Mouse (Mus musculus) olfactory bulb, adult 2 months (tissue): ENCODE results near the gene Dffb. TPM values are rescaled to one million over a fixed set of nuclear protein-coding genes. Genes with fewer than 3 reads are reported as not detected.

ENCODE experiments used
- H3K27ac ChIP-seq: fragments of 200-500 bp; 2 replicates; pipeline ENCODE4 v1.5.1; 2012; ENCODE audit warnings: low read depth, low read length; ENCODE audit not compliant: insufficient read depth
- H3K4me1 ChIP-seq: fragments of 200-500 bp; 2 replicates; pipeline ENCODE4 v1.6.1; 2012; ENCODE audit warnings: low read length; ENCODE audit not compliant: control insufficient read depth, insufficient read depth
- H3K4me3 ChIP-seq: fragments of 200-500 bp; 2 replicates; pipeline ENCODE4 v1.5.1; 2012; ENCODE audit warnings: mild to moderate bottlenecking, low read depth, low read length, moderate library complexity; ENCODE audit not compliant: insufficient read depth
- CTCF ChIP-seq: fragments of 200-500 bp; IDR thresholded peaks from 2 replicates; pipeline ENCODE4 v1.5.1; 2012; ENCODE audit warnings: low read depth, mild to moderate bottlenecking, low read length, moderate library complexity; ENCODE audit not compliant: insufficient read depth
- POLR2A ChIP-seq: fragments of 200-500 bp; IDR thresholded peaks from 2 replicates; pipeline ENCODE4 v1.6.1; 2012; ENCODE audit warnings: mild to moderate bottlenecking, low read depth, low read length, moderate library complexity; ENCODE audit not compliant: insufficient read depth
- WGBS: fragments of 180-500 bp; shearing (Covaris S2); methylation state at CpG from one replicate; pipeline ENCODE4 v1.1.7; 2018; 5-methylcytosine and 5-hydroxymethylcytosine counted together
- polyA plus RNA-seq: library from polyadenylated mRNA; stranded (reverse); fragments of >200 nt; gene quantifications from 2 replicates; pipeline ENCODE4 v1.2.4, GENCODE M21; 2012; ENCODE audit warnings: low replicate concordance; ENCODE audit not compliant: missing spikeins, insufficient read depth, insufficient read length

Dffb gene
- polyA plus RNA-seq = not detected in 2 replicates

DNA sequence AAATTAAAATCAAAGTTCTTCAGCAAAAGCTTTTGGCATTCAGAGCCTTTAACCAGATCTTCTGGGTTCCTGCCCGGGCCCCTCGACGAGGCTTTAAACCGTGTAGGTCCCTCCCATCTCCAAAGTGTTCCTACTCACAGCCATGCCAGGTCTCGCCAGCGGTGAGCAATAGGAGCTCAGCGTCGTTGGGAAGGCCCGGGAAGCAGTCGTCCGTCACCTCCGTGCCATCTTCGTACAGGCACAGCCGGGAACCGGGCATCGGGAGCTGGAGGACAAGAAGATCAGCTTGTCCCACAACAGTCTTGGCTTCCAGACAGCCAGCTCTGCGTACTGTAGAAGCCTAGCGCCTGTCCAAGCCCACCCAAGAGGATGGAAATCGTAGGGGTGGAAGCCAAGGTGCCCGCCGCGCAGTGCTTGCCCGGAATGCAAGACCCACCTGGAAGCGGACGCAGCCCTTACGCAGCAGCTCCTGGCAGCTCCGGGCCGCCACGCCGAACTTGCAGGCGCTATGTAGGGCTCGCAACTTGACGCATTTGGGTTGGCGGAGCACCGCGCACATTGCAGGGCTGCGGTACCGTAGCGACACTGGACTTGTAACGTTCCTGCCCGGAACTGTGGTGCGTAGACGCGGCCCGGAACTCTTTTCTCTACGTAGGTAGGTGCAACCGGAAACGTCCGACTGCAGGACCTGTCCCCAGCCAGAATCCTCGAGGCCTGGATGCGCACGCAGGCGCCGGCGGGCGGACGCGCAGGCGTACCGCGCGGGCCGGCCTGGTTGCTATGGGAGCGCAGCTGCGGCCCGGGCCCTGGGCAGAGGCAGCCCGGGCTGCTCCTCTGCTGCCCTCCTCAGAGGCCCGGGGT lies at the start of gene Dffb, which contains the start of gene Cep104:
Dffb (minus strand) TSS at position 696 of the 861 bp plus-strand sequence.
Cep104 (plus strand) TSS at position 764 of the 861 bp plus-strand sequence.
- WGBS = under 1% methylated on average over 68 of the region's 68 CpGs
- TF ChIP-seq POLR2A (peak; percentile 57), CTCF (no peak)
- peak within 1 kb of the TSS; percentile 69 for H3K4me3 ChIP-seq
- peaks cover 18% of the 10 kb centered on the region for H3K4me1 ChIP-seq
- H3K27ac ChIP-seq = peak within 1 kb of the TSS; percentile 43

DNA sequence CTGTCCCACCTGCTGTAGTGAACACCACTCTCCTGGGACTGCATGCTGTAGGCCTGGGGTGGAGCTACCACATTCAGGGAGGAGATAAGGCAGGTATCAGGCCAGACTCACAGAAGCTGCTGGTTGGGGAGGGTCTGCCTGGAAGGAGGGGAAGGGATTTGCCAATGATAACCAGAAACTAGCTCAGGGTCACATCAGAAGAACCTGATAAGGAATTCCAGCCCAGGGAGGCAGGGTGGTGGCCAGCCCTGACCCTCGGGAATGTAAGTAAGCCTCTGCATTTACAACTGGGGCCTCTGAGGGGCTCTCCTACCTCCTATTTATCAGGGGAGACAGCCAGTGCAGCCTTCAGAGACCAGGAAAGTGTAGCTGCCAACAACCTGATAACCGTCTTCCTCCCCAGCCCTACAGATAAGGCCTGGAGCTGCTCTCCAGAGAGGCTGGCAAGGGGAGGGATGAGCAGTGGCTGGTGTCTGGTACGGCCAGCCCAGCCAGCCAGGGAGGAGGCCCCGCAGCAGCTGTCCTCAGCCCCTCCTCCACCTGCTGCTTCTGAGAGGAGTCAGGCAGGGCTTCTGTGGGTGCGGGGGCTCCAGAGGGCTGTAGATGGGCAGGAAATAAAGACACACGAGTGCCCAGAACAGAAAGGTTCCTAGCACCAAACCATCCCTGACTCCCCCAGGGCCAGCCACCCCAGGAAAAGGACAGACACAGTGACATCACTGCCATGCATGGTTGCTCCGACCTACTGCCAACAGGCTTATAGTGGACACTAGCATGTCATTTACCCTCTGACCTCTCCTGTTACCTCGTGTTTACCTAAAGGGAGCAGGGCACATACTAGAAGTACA lies 49.1 kb upstream of the Dffb start:
- no peak overlapping the region for H3K27ac ChIP-seq
- H3K4me3 ChIP-seq = no peak overlapping the region
- peaks cover 23% of the 10 kb centered on the region for H3K4me1 ChIP-seq
- TF ChIP-seq POLR2A = no peak
- no peak for TF ChIP-seq CTCF
- 40% methylated on average over 8 of the region's 8 CpGs for WGBS

DNA sequence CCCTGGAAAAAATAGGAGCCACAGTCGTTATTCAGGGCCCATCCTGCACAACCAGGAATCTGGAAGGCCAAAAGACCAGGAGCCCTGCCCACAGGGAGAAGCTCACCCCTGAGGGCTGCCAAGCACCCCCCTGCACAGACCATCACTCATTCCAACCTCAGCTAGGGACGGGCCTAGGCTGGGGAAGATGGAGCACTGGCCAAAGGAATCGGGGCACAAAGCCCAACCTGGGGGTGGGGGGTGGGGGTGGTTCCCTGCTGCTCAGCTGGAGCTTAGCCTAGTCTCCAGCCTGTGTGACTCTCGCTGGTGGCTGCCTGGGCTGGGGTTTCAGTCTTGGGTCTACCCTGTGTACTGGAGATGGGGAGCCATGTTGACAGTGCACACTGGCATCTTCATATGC lies 47.9 kb upstream of the Dffb start:
- no peak overlapping the region for H3K4me3 ChIP-seq
- 18% methylated on average over 4 of the region's 4 CpGs for WGBS
- no peak for TF ChIP-seq CTCF
- TF ChIP-seq POLR2A = no peak
- H3K27ac ChIP-seq = no peak overlapping the region
- H3K4me1 ChIP-seq = peaks cover 23% of the 10 kb centered on the region

DNA sequence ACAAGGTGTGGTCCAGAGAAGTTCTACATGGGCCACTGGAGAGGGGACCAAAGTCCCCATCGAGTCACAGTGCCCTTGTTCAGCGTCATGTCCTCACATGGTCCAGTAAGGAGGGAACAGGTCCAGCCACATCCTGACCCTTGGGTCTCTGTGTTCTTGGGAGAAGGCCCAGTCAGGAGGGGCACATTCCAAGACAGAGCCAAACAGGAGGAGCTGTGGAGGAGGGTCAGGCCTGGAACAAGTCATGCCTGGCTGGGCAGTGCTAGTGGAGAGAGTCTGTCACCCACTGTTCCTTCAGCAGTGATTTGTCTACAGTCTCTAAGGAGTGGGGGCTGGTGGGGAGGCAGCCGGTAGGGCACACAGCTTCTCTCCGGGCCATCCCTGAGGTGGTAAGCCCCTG lies 47.5 kb upstream of the Dffb start:
- TF ChIP-seq CTCF (no peak), POLR2A (no peak)
- 53% methylated on average over 4 of the region's 4 CpGs for WGBS
- Histone ChIP-seq H3K4me3 (no peak overlapping the region), H3K4me1 (peaks cover 23% of the 10 kb centered on the region), H3K27ac (no peak overlapping the region)

DNA sequence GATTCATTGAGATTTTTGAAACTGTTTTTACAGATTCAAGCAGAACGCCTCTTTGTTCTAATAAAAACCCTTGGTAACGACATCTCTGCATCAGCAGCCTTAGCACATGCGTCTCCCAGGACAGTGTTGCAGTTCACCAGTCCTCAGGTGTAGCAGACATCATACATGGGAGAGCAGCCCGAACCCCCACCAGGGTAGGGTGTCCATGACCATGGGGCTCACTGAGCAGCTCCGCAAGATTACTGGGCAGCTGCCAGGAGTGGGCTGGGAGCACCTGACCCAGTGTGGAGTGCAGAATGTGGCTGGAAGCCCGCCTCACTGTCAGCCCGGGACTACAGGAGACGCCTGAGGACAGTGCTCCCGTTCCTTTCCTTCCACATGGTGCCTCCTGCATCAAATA lies 46.5 kb upstream of the Dffb start:
- WGBS = 80% methylated on average over 9 of the region's 9 CpGs
- Histone ChIP-seq H3K4me3 (no peak overlapping the region), H3K4me1 (peaks cover 23% of the 10 kb centered on the region), H3K27ac (no peak overlapping the region)
- no peak for TF ChIP-seq POLR2A
- TF ChIP-seq CTCF = no peak

DNA sequence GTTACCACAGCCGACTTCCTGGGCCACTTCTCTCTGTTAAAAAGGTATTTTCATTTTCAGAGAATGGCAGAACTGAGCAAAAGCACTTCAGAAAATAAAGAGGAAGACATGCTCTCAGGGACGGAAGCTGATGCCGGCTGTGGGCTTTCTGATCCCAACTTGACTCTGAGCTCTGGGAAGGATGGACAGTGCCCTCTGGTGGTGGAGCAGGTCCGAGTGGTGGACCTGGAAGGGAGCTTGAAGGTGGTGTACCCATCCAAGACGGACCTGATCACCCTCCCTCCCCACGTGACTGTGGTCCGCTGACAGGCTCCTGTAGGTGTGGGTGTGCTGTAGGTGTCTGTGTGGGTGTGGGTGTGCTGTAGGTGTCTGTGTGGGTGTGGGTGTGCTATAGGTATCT lies 44.6 kb upstream of the Dffb start:
- Histone ChIP-seq H3K27ac (no peak overlapping the region), H3K4me3 (no peak overlapping the region), H3K4me1 (peaks cover 16% of the 10 kb centered on the region)
- 57% methylated on average over 7 of the region's 7 CpGs for WGBS
- no peak for TF ChIP-seq POLR2A
- peak; percentile 58; the same call in 1 of the 2 replicates for TF ChIP-seq CTCF

DNA sequence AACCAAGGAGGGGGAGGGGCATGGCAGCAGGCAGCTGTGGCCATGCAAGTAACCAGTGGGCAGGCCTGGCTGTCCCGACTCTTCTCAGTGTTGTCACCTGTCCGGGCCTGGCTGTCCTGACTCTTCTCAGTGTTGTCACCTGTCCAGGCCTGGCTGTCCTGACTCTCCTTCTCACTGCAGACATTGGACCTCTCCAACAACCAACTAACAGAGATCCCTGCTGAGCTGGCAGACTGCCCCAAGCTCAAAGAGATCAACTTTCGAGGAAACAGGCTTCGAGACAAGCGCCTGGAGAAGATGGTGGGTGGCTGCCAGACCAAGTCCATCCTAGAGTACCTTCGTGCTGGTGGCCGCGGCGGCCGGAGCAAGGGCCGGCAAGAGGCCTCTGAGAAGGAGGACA lies 40.5 kb upstream of the Dffb start:
- H3K4me1 ChIP-seq = peaks cover 23% of the 10 kb centered on the region
- 67% methylated on average over 11 of the region's 11 CpGs for WGBS
- TF ChIP-seq POLR2A (no peak), CTCF (no peak)
- no peak overlapping the region for H3K27ac ChIP-seq
- H3K4me3 ChIP-seq = no peak overlapping the region

DNA sequence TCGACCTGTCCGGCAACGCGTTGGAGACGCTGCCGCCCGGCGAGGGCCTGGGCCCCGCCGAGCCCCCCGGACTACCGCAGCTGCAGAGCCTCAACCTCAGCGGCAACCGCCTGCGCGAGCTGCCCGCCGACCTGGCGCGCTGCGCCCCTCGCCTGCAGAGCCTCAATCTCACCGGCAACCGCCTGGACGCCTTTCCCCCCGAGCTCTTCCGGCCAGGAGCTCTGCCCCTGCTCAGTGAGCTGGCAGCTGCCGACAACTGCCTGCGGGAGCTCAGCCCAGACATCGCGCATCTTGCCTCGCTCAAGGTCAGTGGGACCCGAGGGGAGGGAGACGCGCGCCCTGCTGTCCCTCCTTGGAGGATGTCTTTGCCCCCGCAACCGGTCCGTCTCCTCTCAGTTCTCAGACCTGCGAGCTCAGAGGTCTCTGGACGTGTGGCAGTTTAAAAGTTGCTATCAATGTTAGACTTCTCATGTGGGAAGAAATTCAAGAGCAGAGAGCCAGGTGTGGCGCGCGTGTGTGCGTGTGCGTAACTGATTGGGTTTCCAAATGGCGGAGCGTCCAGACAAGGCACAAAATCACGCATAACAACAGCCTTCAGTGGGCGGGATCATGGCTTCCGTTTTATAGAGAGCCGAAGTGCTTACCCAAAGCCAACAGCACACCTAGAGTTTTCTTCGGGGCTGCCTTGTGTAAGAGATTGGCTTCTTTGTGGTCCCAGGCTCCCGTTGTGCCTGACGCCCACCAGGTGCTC lies 37.4 kb upstream of the Dffb start:
- peak overlapping the region; percentile 77 for H3K4me3 ChIP-seq
- no peak for TF ChIP-seq POLR2A
- TF ChIP-seq CTCF = no peak
- WGBS = under 1% methylated on average over 55 of the region's 55 CpGs
- peaks cover 31% of the 10 kb centered on the region for H3K4me1 ChIP-seq
- H3K27ac ChIP-seq = no peak overlapping the region

DNA sequence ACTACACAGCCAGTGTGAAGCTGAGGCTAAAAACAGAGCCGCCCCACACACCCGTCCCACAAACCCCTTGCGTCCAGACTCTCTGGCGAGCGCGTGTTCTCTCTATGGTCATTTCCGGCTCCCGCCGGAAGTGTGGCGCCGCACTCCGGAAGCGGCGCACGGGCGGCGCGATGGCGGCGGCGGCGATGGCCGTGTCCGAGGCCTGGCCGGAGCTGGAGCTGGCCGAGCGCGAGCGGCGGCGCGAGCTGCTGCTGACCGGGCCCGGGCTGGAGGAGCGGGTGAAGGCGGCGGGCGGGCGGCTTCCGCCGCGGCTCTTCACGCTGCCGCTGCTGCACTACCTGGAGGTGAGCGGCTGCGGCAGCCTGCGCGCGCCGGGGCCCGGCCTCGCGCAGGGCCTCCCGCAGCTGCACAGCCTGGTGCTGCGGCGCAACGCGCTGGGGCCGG lies 36.7 kb upstream of the Dffb start, which contains the start of gene Lrrc47:
Lrrc47 (plus strand) TSS at position 86 of the 444 bp plus-strand sequence.
- peak; percentile 70 for TF ChIP-seq POLR2A
- TF ChIP-seq CTCF = no peak
- peak within 1 kb of the TSS; percentile 77 for H3K4me3 ChIP-seq

More for the DNA sequence above, 36.7 kb upstream of the Dffb start, which contains the start of gene Lrrc47:
- WGBS = 1% methylated on average over 59 of the region's 59 CpGs
- Histone ChIP-seq H3K27ac (0 out of 2 replicates have a peak within 1 kb of the TSS, but pooled peaks have one; percentile 47), H3K4me1 (peaks cover 32% of the 10 kb centered on the region)
